Mouse (Mus musculus) gonadal fat pad, adult 2 months (tissue): Measurements from ENCODE around the gene Fbxw21. TPM values are rescaled to one million over a fixed set of nuclear protein-coding genes. Genes with fewer than 3 reads are reported as not detected.

Source experiments
- polyA plus RNA-seq: library from polyadenylated mRNA; depleted of rRNA; stranded (reverse); fragments of >200 nt; gene quantifications from 2 replicates; pipeline ENCODE4 v1.2.3, GENCODE M21; 2012; rRNA removed

Gene Fbxw21
- polyA plus RNA-seq, 1 experiment: not detected

Other genes with a start within 250 kb of the Fbxw21 start
- 0.69 and 0.98 TPM in 2 replicates for gene Tmem89, start 247.4 kb downstream of the Fbxw21 start, polyA plus RNA-seq
- 396 and 468 TPM in 2 replicates for gene Uqcrc1, start 225.4 kb downstream of the Fbxw21 start, polyA plus RNA-seq
- gene Col7a1, start 208.5 kb downstream of the Fbxw21 start, polyA plus RNA-seq: 17.9 and 18.8 TPM in 2 replicates
- 2.1 and 3.0 TPM in 2 replicates for gene Ucn2, start 176.0 kb downstream of the Fbxw21 start, polyA plus RNA-seq
- gene Pfkfb4, start 170.3 kb downstream of the Fbxw21 start, polyA plus RNA-seq: 43.8 and 48.3 TPM in 2 replicates
- 224 and 225 TPM in 2 replicates for gene Shisa5, start 123.5 kb downstream of the Fbxw21 start, polyA plus RNA-seq
- gene Trex1, start 102.3 kb downstream of the Fbxw21 start, polyA plus RNA-seq: 48.4 and 60.7 TPM in 2 replicates
- gene Atrip, start 87.9 kb downstream of the Fbxw21 start, polyA plus RNA-seq: 21.9 and 24.2 TPM in 2 replicates
- 5.1 and 6.2 TPM in 2 replicates for gene Ccdc51, start 79.5 kb downstream of the Fbxw21 start, polyA plus RNA-seq
- gene Tma7, start 79.5 kb downstream of the Fbxw21 start, polyA plus RNA-seq: 28.8 and 29.5 TPM in 2 replicates
- 11.9 and 13.9 TPM in 2 replicates for gene Plxnb1, start 66.7 kb downstream of the Fbxw21 start, polyA plus RNA-seq
- not detected in 2 replicates for gene Fbxw13, start 33.9 kb upstream of the Fbxw21 start, polyA plus RNA-seq
- gene Fbxw20, start 72.7 kb upstream of the Fbxw21 start, polyA plus RNA-seq: not detected in 2 replicates
- gene Fbxw14, start 125.6 kb upstream of the Fbxw21 start, polyA plus RNA-seq: not detected in 2 replicates
- gene Fbxw28, start 177.6 kb upstream of the Fbxw21 start, polyA plus RNA-seq: not detected in 2 replicates
- gene Fbxw22, start 242.3 kb upstream of the Fbxw21 start, polyA plus RNA-seq: not detected in 2 replicates